Mouse (Mus musculus): ENCODE data around the gene AA986860.

DNA sequence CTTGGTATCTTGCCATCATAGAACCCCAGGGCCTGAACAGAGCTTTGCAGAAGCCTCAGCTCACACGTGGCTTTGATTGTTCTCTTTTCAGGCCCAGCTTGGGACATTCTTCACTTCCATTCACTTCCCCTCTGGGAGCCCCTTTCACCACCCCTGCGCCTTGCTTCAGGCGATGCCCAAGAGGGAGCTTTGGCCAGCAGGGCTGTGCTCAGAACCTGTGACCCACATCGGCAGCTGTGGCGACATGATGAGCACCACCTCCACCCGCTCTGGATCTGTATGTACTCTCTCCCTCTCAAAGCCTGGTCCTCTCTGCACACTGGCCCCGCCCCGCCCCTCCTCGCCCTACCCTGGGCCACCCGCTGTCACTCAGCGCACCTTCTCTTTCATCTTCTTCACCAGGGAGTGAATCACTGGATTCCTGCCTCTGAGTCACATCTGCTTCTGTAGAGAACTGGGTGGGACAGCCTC is 5.7 kb downstream of the AA986860 start:
- TF ChIP-seq CTCF (IDR thresholded peaks at IDR 0.05 in 2 of 3, conservative IDR thresholded peaks at IDR 0.05 in 1 of 3; ENCODE audit: control insufficient read depth in 1 of 3, insufficient read depth in 1 of 3, low read depth in 2 of 3, low read length in 3 of 3, poor library complexity in 1 of 3, severe bottlenecking in 1 of 3) (no peak), MYC (IDR thresholded peaks at IDR 0.05; ENCODE audit: low read depth, low read length) (no peak), USF1 (IDR thresholded peaks at IDR 0.05; ENCODE audit: low read depth, low read length) (no peak), MAX (IDR thresholded peaks at IDR 0.05; ENCODE audit: low read length) (no peak), POLR2AphosphoS5 (IDR thresholded peaks at IDR 0.05; ENCODE audit: borderline replicate concordance, low read depth, low read length) (no peak), ZNF384 (IDR thresholded peaks at IDR 0.05; ENCODE audit: low read depth, low read length) (no peak), EP300 (IDR thresholded peaks at IDR 0.05; ENCODE audit: low read depth in 1 of 2, low read length in 2 of 2) (no peak), MEF2A (IDR thresholded peaks at IDR 0.05; ENCODE audit: extremely low read depth, insufficient replicate concordance, low read depth, low read length, poor library complexity, severe bottlenecking) (no peak), GATA1 (IDR thresholded peaks at IDR 0.05; ENCODE audit: low read depth, low read length) (no peak), NELFE (IDR thresholded peaks at IDR 0.05; ENCODE audit: low read depth, low read length) (no peak)

Measured in MEL (cell line).